Mouse (Mus musculus) MEL (cell line): ENCODE measurements around the gene Tmppe.

ENCODE experiments used
- CTCF ChIP-seq, 3 experiments: IDR thresholded peaks in 2 of 3; conservative IDR thresholded peaks in 1 of 3; 2 replicates each; pipeline ENCODE4 v1.5.1; 2011 to 2012; ENCODE audit warnings: low read length in 3 of 3, low read depth in 2 of 3, mild to moderate bottlenecking in 2 of 3, improper control_type of control experiment in 1 of 3, inconsistent platforms in 1 of 3, mixed read lengths in 1 of 3, moderate library complexity in 1 of 3; ENCODE audit not compliant: control insufficient read depth in 1 of 3, insufficient read depth in 1 of 3, poor library complexity in 1 of 3, severe bottlenecking in 1 of 3
- E2F4 ChIP-seq: IDR thresholded peaks from 2 replicates; pipeline ENCODE4 v1.6.1; 2011; ENCODE audit warnings: low read depth, low read length, improper control_type of control experiment, borderline replicate concordance
- HCFC1 ChIP-seq: IDR thresholded peaks from 2 replicates; pipeline ENCODE4 v1.6.1; 2012; ENCODE audit warnings: low read depth, mild to moderate bottlenecking, inconsistent platforms, low read length, improper control_type of control experiment, moderate library complexity
- KAT2A ChIP-seq: conservative IDR thresholded peaks from 2 replicates; pipeline ENCODE4 v1.6.1; 2012; ENCODE audit warnings: low read depth, low read length, improper control_type of control experiment, inconsistent platforms
- MAX ChIP-seq: IDR thresholded peaks from 2 replicates; pipeline ENCODE4 v1.6.1; 2011; ENCODE audit warnings: low read length, improper control_type of control experiment
- NRF1 ChIP-seq: IDR thresholded peaks from 2 replicates; pipeline ENCODE4 v1.6.1; 2014; ENCODE audit warnings: low read depth, mild to moderate bottlenecking, inconsistent platforms, low read length, improper control_type of control experiment, moderate library complexity; ENCODE audit not compliant: poor library complexity, insufficient read depth, severe bottlenecking
- POLR2A ChIP-seq, 2 experiments: IDR thresholded peaks; 2 replicates each; pipeline ENCODE4 v1.6.1; 2011 to 2012; ENCODE audit warnings: low read length in 2 of 2, mild to moderate bottlenecking in 2 of 2, control low read depth in 1 of 2, improper control_type of control experiment in 1 of 2, low read depth in 1 of 2, moderate library complexity in 1 of 2; ENCODE audit not compliant: control insufficient read depth in 1 of 2, insufficient read depth in 1 of 2, poor library complexity in 1 of 2
- POLR2AphosphoS5 ChIP-seq: IDR thresholded peaks from 2 replicates; pipeline ENCODE4 v1.6.1; 2012; ENCODE audit warnings: low read depth, borderline replicate concordance, mild to moderate bottlenecking, inconsistent platforms, low read length, moderate library complexity, mixed read lengths

- TF ChIP-seq NRF1 (no peak), CTCF (IDR thresholded peaks at IDR 0.05 in 2 of 3, conservative IDR thresholded peaks at IDR 0.05 in 1 of 3; ENCODE audit: control insufficient read depth in 1 of 3, insufficient read depth in 1 of 3, low read depth in 2 of 3, low read length in 3 of 3, poor library complexity in 1 of 3, severe bottlenecking in 1 of 3) (no peak), POLR2A (IDR thresholded peaks at IDR 0.05; ENCODE audit: control insufficient read depth in 1 of 2, insufficient read depth in 1 of 2, low read depth in 1 of 2, low read length in 2 of 2, poor library complexity in 1 of 2) (no peak), MAX (no peak), POLR2AphosphoS5 (no peak), E2F4 (no peak), HCFC1 (no peak), KAT2A (no peak)
Observed at GRCm38 (mm10) chr9:114426201-114426600, 25.3 kb downstream of the Tmppe start.
